Mouse (Mus musculus): ENCODE measurements at regions not wholly inside any gene's neighbourhood (a gene's known extent, or its start where the extent isn't known, plus 50 kb on each side); places are given as distances from the start of the nearest gene placed in this dataset.

- TF ChIP-seq POLR2A (IDR thresholded peaks at IDR 0.05; ENCODE audit: extremely low read depth, insufficient read depth, low read length) (no peak), CTCF (IDR thresholded peaks at IDR 0.05; ENCODE audit: extremely low read depth, insufficient read depth, low read length) (no peak)
Observed at GRCm38 (mm10) chr3:19810034-19810433, 146.8 kb upstream of the Cp start.
